Mouse (Mus musculus): ENCODE results near the gene H2-D1. TPM values are rescaled to one million over a fixed set of nuclear protein-coding genes. Genes with fewer than 3 reads are reported as not detected.

The H2-D1 gene
- total RNA-seq, 1 experiment = 30.1 TPM

DNA sequence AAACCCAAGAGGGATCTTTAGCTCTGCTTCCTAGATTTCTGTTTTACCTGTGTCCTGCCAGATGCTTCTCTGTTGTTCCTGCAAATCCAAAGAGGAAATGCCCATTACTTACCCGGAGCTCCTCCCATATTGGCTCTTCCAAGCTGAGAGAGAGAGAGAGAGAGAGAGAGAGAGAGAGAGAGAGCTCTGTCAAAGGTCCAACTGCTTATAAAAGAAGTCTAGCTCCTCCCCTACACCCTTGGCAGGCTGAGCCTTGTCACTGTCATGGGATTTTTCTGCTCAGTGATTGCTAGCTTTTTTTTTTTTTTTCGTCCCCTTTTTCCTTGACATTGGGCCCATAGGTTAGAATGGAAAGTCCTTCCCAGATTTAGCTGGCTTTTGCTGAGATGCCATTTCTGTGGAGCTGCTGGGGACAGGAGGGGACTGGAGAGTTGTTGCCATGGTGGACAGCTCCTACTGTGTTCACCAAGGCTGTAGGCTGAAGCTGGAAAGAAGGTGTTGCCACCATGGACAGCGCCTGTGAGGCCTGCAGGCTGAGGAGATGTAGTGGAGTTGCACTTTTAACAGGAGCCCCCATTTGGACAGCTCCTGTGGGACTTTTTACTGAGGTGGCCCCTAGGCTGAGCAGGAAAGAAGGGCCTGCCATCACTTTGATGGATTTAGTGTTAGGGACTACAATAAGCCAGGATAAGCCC, 7.3 kb downstream of the H2-D1 start:
- no peaks in the 10 kb centered on the region for H3K9me3 ChIP-seq (ENCODE audit: control insufficient read depth, insufficient read depth, low read depth, low read length)

DNA sequence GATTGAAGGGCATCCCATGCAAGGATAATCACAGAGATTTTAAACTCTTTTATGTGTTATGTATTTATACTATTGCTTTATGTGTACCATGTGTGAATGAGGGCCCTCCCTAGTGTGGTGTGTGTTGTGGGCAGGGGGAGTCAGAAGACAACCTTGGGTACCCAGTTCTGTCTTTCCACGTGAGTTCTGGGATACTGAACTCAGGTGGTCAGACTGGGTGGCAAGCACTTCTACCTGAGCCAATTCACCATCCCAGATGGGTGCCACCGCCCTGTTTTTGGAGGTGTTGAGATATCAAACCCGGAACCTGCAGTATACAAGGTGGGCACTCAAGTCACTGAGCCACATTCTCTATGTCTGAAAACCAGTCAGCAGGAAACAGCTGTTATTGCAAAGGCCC, 9.7 kb downstream of the H2-D1 start:
- H3K36me3 ChIP-seq (ENCODE audit: control insufficient read depth, insufficient read depth, low read length, poor library complexity, severe bottlenecking) = no peaks in the 10 kb centered on the region
- no peak overlapping the region for H3K27ac ChIP-seq (ENCODE audit: insufficient read depth, low read depth, low read length, poor library complexity, severe bottlenecking)
- peaks cover 0 to 3% of the 10 kb centered on the region in 2 experiments; a peak in 1 of 4 replicates for H3K4me1 ChIP-seq (ENCODE audit: control insufficient read depth in 2 of 2, insufficient read depth in 2 of 2, low read length in 2 of 2, poor library complexity in 1 of 2)
- no peak for DNase-seq (ENCODE audit: low read depth, low spot score)
- H3K9ac ChIP-seq (ENCODE audit: insufficient read depth, low read depth, low read length, poor library complexity, severe bottlenecking) = no peak overlapping the region
- TF ChIP-seq MAFK (IDR thresholded peaks at IDR 0.05; ENCODE audit: insufficient read depth, low read depth, low read length) (no peak), ZNF384 (IDR thresholded peaks at IDR 0.05; ENCODE audit: low read depth, low read length) (no peak), ZC3H11A (IDR thresholded peaks at IDR 0.05; ENCODE audit: borderline replicate concordance, low read depth, low read length) (no peak), CHD2 (IDR thresholded peaks at IDR 0.05; ENCODE audit: low read depth, low read length) (no peak), HCFC1 (IDR thresholded peaks at IDR 0.05; ENCODE audit: borderline replicate concordance, insufficient read depth, low read length) (no peak)
- no peak overlapping the region for H3K4me3 ChIP-seq (ENCODE audit: insufficient read depth in 1 of 2, low read depth in 1 of 2, low read length in 2 of 2, poor library complexity in 1 of 2, severe bottlenecking in 1 of 2)
- H3K9me3 ChIP-seq (ENCODE audit: control insufficient read depth, insufficient read depth, low read depth, low read length) = no peaks in the 10 kb centered on the region
- in situ Hi-C loops (cut with MboI; ENCODE audit: low sequenced_read_pairs in 2 of 2, unreplicated experiment in 2 of 2) = no loop called here

More for the DNA sequence above, 7.3 kb downstream of the H2-D1 start:
- Histone ChIP-seq H3K9ac (ENCODE audit: insufficient read depth, low read depth, low read length, poor library complexity, severe bottlenecking) (no peak overlapping the region), H3K4me3 (ENCODE audit: insufficient read depth in 1 of 2, low read depth in 1 of 2, low read length in 2 of 2, poor library complexity in 1 of 2, severe bottlenecking in 1 of 2) (no peak overlapping the region), H3K36me3 (ENCODE audit: control insufficient read depth, insufficient read depth, low read length, poor library complexity, severe bottlenecking) (no peaks in the 10 kb centered on the region), H3K27ac (ENCODE audit: insufficient read depth, low read depth, low read length, poor library complexity, severe bottlenecking) (no peak overlapping the region), H3K4me1 (ENCODE audit: control insufficient read depth in 2 of 2, insufficient read depth in 2 of 2, low read length in 2 of 2, poor library complexity in 1 of 2) (no peaks in the 10 kb centered on the region)
- peak; percentile 80 for DNase-seq (ENCODE audit: low read depth, low spot score)
- in situ Hi-C loops (cut with MboI; ENCODE audit: low sequenced_read_pairs in 2 of 2, unreplicated experiment in 2 of 2) = no loop called here
- TF ChIP-seq MAFK (IDR thresholded peaks at IDR 0.05; ENCODE audit: insufficient read depth, low read depth, low read length) (no peak), HCFC1 (IDR thresholded peaks at IDR 0.05; ENCODE audit: borderline replicate concordance, insufficient read depth, low read length) (no peak), ZNF384 (IDR thresholded peaks at IDR 0.05; ENCODE audit: low read depth, low read length) (no peak), CHD2 (IDR thresholded peaks at IDR 0.05; ENCODE audit: low read depth, low read length) (no peak), ZC3H11A (IDR thresholded peaks at IDR 0.05; ENCODE audit: borderline replicate concordance, low read depth, low read length) (no peak)

DNA sequence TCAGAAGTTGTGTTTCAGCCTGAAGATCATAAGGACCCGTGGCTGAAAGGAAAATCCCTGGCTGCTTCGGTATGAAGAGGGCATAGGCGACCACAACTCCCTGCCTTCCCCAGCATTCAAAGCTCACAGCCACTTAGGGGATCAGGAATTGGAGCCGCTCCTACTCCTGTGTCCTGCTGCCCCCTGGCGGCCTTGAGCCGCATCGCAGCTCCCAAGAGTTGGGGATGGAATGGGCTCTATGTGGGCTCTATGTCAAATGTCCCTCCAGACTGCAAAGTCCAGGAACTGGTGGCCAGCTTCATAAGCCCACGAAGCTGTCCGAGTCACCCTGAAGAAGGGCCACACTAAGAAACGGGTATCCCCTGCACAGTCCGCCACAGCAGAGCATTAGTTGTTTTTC, 12.2 kb downstream of the H2-D1 start:
- no peak for DNase-seq (ENCODE audit: low read depth, low spot score)
- Histone ChIP-seq H3K9me3 (ENCODE audit: control insufficient read depth, insufficient read depth, low read depth, low read length) (no peaks in the 10 kb centered on the region), H3K9ac (ENCODE audit: insufficient read depth, low read depth, low read length, poor library complexity, severe bottlenecking) (no peak overlapping the region), H3K36me3 (ENCODE audit: control insufficient read depth, insufficient read depth, low read length, poor library complexity, severe bottlenecking) (no peaks in the 10 kb centered on the region), H3K27ac (ENCODE audit: insufficient read depth, low read depth, low read length, poor library complexity, severe bottlenecking) (no peak overlapping the region), H3K4me1 (ENCODE audit: control insufficient read depth in 2 of 2, insufficient read depth in 2 of 2, low read length in 2 of 2, poor library complexity in 1 of 2) (peaks cover 0 to 3% of the 10 kb centered on the region in 2 experiments; a peak in 1 of 4 replicates), H3K4me3 (ENCODE audit: insufficient read depth in 1 of 2, low read depth in 1 of 2, low read length in 2 of 2, poor library complexity in 1 of 2, severe bottlenecking in 1 of 2) (no peak overlapping the region)
- in situ Hi-C loops (cut with MboI; ENCODE audit: low sequenced_read_pairs in 2 of 2, unreplicated experiment in 2 of 2) = no loop called here
- TF ChIP-seq HCFC1 (IDR thresholded peaks at IDR 0.05; ENCODE audit: borderline replicate concordance, insufficient read depth, low read length) (no peak), MAFK (IDR thresholded peaks at IDR 0.05; ENCODE audit: insufficient read depth, low read depth, low read length) (no peak), ZNF384 (IDR thresholded peaks at IDR 0.05; ENCODE audit: low read depth, low read length) (no peak), ZC3H11A (IDR thresholded peaks at IDR 0.05; ENCODE audit: borderline replicate concordance, low read depth, low read length) (no peak), CHD2 (IDR thresholded peaks at IDR 0.05; ENCODE audit: low read depth, low read length) (no peak)

DNA sequence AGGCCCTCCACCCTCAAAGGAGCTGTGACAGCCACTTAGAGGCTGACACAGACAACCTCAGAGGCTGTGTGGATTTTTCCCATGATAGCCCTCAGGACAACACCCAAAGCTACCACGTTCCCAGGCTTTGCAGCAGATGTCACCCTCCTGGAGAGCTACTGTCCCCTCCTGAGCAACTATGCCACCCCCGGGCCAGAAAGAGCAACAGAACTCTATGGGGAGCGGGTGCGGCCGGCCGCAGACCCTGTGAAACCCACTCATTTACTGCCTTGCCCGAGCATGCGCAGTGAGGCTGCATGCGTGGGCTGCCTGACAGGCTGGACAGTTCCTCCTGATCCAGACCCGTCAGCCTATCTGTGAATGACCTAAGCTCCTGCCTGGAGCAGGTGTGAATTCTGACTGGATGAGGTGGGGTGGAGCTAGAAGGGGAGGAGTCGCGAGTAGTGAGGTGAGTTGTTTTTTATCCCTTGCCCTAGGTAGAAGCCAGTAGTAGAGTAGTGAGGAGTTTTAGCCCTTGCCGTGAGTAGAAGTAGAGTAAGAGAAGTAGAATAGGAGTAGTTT, 13.9 kb downstream of the H2-D1 start:
- in situ Hi-C loops (cut with MboI; ENCODE audit: low sequenced_read_pairs in 2 of 2, unreplicated experiment in 2 of 2) = no loop called here
- Histone ChIP-seq H3K9me3 (ENCODE audit: control insufficient read depth, insufficient read depth, low read depth, low read length) (no peaks in the 10 kb centered on the region), H3K4me3 (ENCODE audit: insufficient read depth in 1 of 2, low read depth in 1 of 2, low read length in 2 of 2, poor library complexity in 1 of 2, severe bottlenecking in 1 of 2) (no peak overlapping the region), H3K4me1 (ENCODE audit: control insufficient read depth in 2 of 2, insufficient read depth in 2 of 2, low read length in 2 of 2, poor library complexity in 1 of 2) (peaks cover 0 to 3% of the 10 kb centered on the region in 2 experiments; a peak in 1 of 4 replicates), H3K9ac (ENCODE audit: insufficient read depth, low read depth, low read length, poor library complexity, severe bottlenecking) (no peak overlapping the region), H3K36me3 (ENCODE audit: control insufficient read depth, insufficient read depth, low read length, poor library complexity, severe bottlenecking) (no peaks in the 10 kb centered on the region), H3K27ac (ENCODE audit: insufficient read depth, low read depth, low read length, poor library complexity, severe bottlenecking) (no peak overlapping the region)
- DNase-seq (ENCODE audit: low read depth, low spot score) = no peak
- TF ChIP-seq CHD2 (IDR thresholded peaks at IDR 0.05; ENCODE audit: low read depth, low read length) (no peak), ZNF384 (IDR thresholded peaks at IDR 0.05; ENCODE audit: low read depth, low read length) (no peak), HCFC1 (IDR thresholded peaks at IDR 0.05; ENCODE audit: borderline replicate concordance, insufficient read depth, low read length) (no peak), MAFK (IDR thresholded peaks at IDR 0.05; ENCODE audit: insufficient read depth, low read depth, low read length) (no peak), ZC3H11A (IDR thresholded peaks at IDR 0.05; ENCODE audit: borderline replicate concordance, low read depth, low read length) (no peak)

All from ES-E14 (cell line).